Mouse (Mus musculus) intestine, embryonic 14.5 days (tissue): Measurements from ENCODE around the gene Pcsk5. TPM values are rescaled to one million over a fixed set of nuclear protein-coding genes. Genes with fewer than 3 reads are reported as not detected.
A peak's percentile ranks its signal among the peaks of the same experiment; 100 is the strongest.

Experiments used
- ATAC-seq: fragments of 200-750 bp; cut with Nextera tagmentation; replicated peaks from 2 replicates; pipeline ENCODE4 v1.8.0; 2017; ENCODE audit warnings: low read depth, moderate number of reproducible peaks, moderate TSS enrichment, moderate library complexity; ENCODE audit not compliant: low FRiP score, low TSS enrichment
- DNase-seq: peaks from one replicate; pipeline ENCODE4 v3.0.0-alpha.2; 2018; ENCODE audit warnings: low spot score
- H3K27ac ChIP-seq: fragments of 300-500 bp; sonication (generic); 2 replicates; pipeline ENCODE4 v1.5.1; 2014; ENCODE audit warnings: low read depth, mild to moderate bottlenecking, control low read depth
- H3K27me3 ChIP-seq: fragments of 300-500 bp; sonication (generic); replicated peaks from 2 replicates; pipeline ENCODE4 v1.6.1; 2014; ENCODE audit warnings: low read length, control low read depth; ENCODE audit not compliant: control insufficient read depth, insufficient read depth
- H3K36me3 ChIP-seq: fragments of 300-500 bp; sonication (generic); 2 replicates; pipeline ENCODE4 v1.6.1; 2014; ENCODE audit warnings: low read length, control low read depth; ENCODE audit not compliant: control insufficient read depth, insufficient read depth
- H3K4me1 ChIP-seq: fragments of 300-500 bp; sonication (generic); replicated peaks from 2 replicates; pipeline ENCODE4 v1.6.1; 2014; ENCODE audit warnings: low read length, control low read depth, mixed read lengths; ENCODE audit not compliant: control insufficient read depth, insufficient read depth
- H3K4me2 ChIP-seq: fragments of 300-500 bp; sonication (generic); 2 replicates; pipeline ENCODE4 v1.6.1; 2014; ENCODE audit warnings: low read length
- H3K4me3 ChIP-seq: fragments of 300-500 bp; sonication (generic); 2 replicates; pipeline ENCODE4 v1.5.1; 2014; ENCODE audit warnings: low read depth, low read length, control low read depth, mixed read lengths
- H3K9ac ChIP-seq: fragments of 300-500 bp; sonication (generic); 2 replicates; pipeline ENCODE4 v1.6.1; 2014; ENCODE audit warnings: mild to moderate bottlenecking, low read length
- H3K9me3 ChIP-seq: fragments of 300-500 bp; sonication (generic); 2 replicates; pipeline ENCODE4 v1.6.1; 2016; ENCODE audit warnings: low read length, control low read depth; ENCODE audit not compliant: control insufficient read depth
- WGBS: fragments of 180-500 bp; shearing (Covaris S2); extraction: QIAGEN DNeasy Blood & Tissue Kit; methylation state at CpG from one replicate; pipeline ENCODE4 v1.1.7; 2014; 5-methylcytosine and 5-hydroxymethylcytosine counted together
- polyA plus RNA-seq: library from polyadenylated mRNA; unstranded; fragments of >200 nt; fragmentation: Nextera tagmentation; extraction: Ambion mirVana; gene quantifications from 2 replicates; pipeline ENCODE4 v1.2.1, GENCODE M21; 2014

Pcsk5 gene
- polyA plus RNA-seq, 1 experiment from 2014 or later, result 27.4 TPM

DNA sequence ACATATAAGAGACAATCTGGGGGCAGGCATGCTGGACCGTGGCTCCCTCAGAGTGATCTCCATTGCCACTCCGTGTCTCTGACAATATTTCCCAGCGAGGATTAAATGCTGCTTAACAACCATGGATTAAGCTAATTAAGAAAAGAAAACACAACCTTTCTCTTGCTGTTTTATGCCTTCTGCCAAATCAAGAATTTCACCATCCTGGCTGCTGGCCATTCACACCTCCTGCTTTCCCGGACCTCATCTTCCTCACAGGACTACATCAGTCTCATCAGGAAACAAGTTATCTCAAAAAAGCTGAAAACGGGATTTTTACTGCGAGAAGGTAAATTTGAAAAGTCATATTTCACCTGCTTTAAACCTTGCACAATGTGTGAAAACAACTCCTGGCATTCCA is 175.2 kb downstream of the Pcsk5 start:
- Histone ChIP-seq H3K4me2 (no peak overlapping the region), H3K27ac (no peak overlapping the region), H3K9ac (no peak overlapping the region), H3K27me3 (no peaks in the 10 kb centered on the region), H3K36me3 (no peaks in the 10 kb centered on the region), H3K9me3 (no peaks in the 10 kb centered on the region), H3K4me1 (no peaks in the 10 kb centered on the region), H3K4me3 (no peak overlapping the region)
- no peak for DNase-seq
- WGBS, result 88% methylated on average over 6 of the region's 6 CpGs
- no peak for ATAC-seq

DNA sequence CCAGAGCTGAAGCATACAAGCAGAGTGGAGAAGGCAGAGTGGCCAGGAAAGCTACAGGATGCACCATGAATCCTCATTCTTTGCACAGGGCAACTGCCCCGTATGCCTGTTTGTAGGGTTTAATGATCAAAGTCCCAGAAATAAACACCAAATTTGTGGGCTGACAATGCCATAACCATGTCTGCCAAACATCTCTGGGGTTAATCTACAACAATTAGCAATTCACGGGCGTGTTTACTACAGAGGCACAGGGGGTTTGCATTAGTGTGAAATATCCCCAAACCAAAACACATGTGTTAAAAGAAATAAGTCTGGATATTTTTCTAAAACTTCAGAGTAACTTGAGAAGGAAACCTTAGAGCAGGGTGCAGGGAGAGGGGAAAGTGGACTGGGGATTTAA is 178.1 kb downstream of the Pcsk5 start:
- H3K4me2 ChIP-seq, result no peak overlapping the region

DNA sequence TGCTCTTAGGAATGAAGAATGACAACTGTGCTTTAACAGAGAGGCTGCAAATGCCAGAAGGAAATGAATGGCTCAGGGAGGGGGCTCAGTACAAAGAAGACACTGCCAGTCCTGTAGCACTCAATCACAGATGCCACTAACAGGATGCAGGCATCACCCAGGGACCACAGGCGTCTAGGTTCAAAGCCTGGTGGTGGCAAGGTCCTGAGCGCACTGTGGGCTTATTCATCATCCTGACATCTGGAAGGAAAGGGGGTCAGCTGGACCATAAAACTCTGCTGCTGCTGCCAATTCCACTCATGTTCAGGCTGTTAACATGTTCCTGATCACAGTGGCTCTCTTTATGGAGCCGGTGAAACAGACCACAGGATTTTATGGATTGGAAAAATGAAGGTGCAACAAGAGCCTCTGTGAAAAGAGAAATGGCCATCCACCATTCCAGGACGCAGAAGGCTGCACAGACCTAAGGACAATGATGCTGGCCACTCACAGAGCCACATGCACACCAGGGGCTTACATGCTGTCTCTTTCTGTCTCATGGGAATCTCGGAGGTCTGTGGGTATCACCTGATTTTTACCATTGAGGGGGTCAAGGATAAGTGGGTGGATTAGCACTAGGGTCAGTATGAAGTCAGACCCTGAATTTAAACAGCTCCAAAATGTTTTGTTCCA is 186.5 kb downstream of the Pcsk5 start:
- Histone ChIP-seq H3K4me1 (peaks cover 7% of the 10 kb centered on the region; the same call in 1 of the 2 replicates), H3K9ac (no peak overlapping the region), H3K27ac (no peak overlapping the region), H3K36me3 (no peaks in the 10 kb centered on the region), H3K4me3 (no peak overlapping the region), H3K4me2 (no peak overlapping the region), H3K27me3 (no peaks in the 10 kb centered on the region), H3K9me3 (no peaks in the 10 kb centered on the region)
- DNase-seq, result no peak
- WGBS, result 24% methylated on average over 5 of the region's 5 CpGs
- 0 out of 2 replicates have a peak, but pooled peaks have one; percentile 27 for ATAC-seq

More for the DNA sequence above, 178.1 kb downstream of the Pcsk5 start:
- no peak overlapping the region for H3K4me3 ChIP-seq
- DNase-seq (no peak), ATAC-seq (no peak)
- no peaks in the 10 kb centered on the region for H3K4me1 ChIP-seq
- H3K9me3 ChIP-seq, result no peaks in the 10 kb centered on the region
- WGBS, result 66% methylated on average over 3 of the region's 3 CpGs
- H3K27me3 ChIP-seq, result no peaks in the 10 kb centered on the region
- no peak overlapping the region for H3K9ac ChIP-seq
- H3K36me3 ChIP-seq, result no peaks in the 10 kb centered on the region
- no peak overlapping the region for H3K27ac ChIP-seq

DNA sequence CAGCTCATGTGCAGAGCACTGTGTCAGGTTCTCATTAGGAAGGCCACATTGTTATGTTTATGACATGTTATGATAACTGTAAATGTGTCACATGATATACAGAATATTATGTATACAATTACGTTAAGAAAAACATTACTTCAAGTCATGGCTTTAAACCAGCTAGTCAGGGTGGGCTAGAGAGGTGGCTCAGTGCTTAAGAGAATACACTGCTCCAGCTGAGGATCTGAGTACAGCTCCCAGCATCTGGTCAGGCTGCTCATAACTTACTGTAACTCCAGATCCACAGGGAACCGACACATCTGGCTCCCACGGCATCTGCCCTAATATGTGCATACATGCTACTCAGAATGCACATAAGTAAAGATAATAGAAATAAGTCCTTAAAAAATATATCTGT is 187.5 kb downstream of the Pcsk5 start:
- Histone ChIP-seq H3K9ac (no peak overlapping the region), H3K27me3 (no peaks in the 10 kb centered on the region), H3K36me3 (no peaks in the 10 kb centered on the region), H3K9me3 (no peaks in the 10 kb centered on the region), H3K4me2 (no peak overlapping the region), H3K4me1 (peaks cover 7% of the 10 kb centered on the region; the same call in 1 of the 2 replicates), H3K4me3 (no peak overlapping the region), H3K27ac (no peak overlapping the region)
- WGBS, result 44% methylated on average over 3 of the region's 3 CpGs
- no peak for ATAC-seq
- DNase-seq, result no peak

DNA sequence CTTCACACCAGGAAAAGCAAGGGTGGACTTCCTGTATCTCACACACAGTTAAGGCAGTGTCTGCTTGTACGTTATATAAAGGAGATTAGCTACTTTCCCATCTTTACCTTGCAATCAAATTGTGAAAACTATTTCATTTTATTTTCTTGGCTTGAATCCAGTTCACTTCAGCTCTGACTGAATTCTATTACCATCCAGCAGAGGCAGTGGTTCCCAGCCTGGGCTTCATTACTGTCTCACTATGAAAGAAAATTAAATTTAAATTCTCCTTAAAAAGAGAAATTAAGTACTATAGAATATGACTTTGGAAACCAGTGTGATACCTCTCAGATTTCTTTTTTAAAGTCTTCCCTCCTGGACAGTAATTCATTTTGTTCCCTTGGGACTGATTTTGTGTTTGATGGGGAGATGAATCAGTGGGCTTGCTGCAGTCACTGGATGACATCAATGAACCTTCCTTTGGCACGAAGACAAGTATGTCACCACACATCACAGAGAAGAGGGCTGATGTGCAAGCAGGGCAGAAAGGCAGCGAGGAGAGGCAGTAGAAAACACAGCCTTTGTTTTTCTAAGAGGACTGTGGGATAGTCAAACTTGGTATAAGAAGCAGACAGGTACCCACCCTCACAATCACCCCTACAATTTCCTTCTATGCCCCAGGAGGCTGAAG is 194.2 kb downstream of the Pcsk5 start:
- ATAC-seq, result no peak
- H3K9me3 ChIP-seq, result no peaks in the 10 kb centered on the region
- no peak overlapping the region for H3K4me3 ChIP-seq
- no peak overlapping the region for H3K9ac ChIP-seq
- H3K27ac ChIP-seq, result no peak overlapping the region
- H3K36me3 ChIP-seq, result no peaks in the 10 kb centered on the region; the same call in 1 of the 2 replicates
- no peak overlapping the region for H3K4me2 ChIP-seq
- H3K4me1 ChIP-seq, result no peaks in the 10 kb centered on the region
- 65% methylated on average over 3 of the region's 3 CpGs for WGBS
- DNase-seq, result no peak
- no peaks in the 10 kb centered on the region for H3K27me3 ChIP-seq

DNA sequence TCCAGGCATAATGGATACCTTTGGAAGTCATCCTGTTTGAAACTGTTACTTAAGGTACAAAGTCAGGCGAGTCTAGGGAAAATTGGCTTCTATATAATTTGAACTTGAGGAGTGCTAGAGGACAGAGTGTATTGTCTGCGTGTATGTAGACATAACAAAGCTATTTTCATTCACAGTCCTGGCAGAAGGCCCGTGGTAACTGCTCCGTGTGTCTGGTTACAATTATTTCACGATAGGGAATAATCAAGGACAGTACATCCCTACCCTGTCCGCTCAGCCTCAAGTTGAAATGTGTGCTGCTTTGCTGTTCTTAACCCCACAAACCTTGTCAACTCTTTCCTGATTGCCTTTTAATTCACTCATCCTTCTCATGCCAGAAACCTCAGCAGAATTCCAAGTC is 201.4 kb downstream of the Pcsk5 start:
- H3K27me3 ChIP-seq, result no peaks in the 10 kb centered on the region
- 69% methylated on average over 6 of the region's 6 CpGs for WGBS

DNA sequence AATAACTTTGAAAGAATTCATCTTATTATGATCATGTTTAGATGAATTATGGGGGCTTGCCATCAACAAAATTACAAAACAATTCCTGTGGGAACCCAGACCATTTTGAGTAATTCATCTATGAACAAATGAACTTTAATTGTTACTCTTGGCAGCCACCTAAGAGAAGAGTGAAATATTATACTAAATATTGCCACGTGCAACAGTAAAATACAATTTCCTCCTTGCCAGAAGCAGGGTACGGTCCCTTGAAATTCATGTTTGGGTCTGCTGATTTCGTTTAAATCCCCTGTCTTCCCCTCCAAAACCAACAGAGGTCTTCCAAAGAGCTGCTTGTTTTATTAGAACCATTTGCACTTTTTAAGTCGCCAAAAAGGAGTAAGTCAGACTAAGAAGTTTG is 221.8 kb downstream of the Pcsk5 start:
- ATAC-seq (no peak), DNase-seq (no peak)
- WGBS, result 62% methylated on average over 4 of the region's 4 CpGs
- no peak overlapping the region for H3K4me2 ChIP-seq
- H3K27ac ChIP-seq, result no peak overlapping the region
- H3K9ac ChIP-seq, result no peak overlapping the region
- H3K4me1 ChIP-seq, result no peaks in the 10 kb centered on the region
- no peak overlapping the region for H3K4me3 ChIP-seq
- H3K9me3 ChIP-seq, result no peaks in the 10 kb centered on the region
- no peaks in the 10 kb centered on the region for H3K36me3 ChIP-seq
- H3K27me3 ChIP-seq, result no peaks in the 10 kb centered on the region

More for the DNA sequence above, 201.4 kb downstream of the Pcsk5 start:
- H3K4me1 ChIP-seq, result no peaks in the 10 kb centered on the region
- no peaks in the 10 kb centered on the region for H3K36me3 ChIP-seq
- no peak overlapping the region for H3K9ac ChIP-seq
- DNase-seq (no peak), ATAC-seq (no peak)
- H3K27ac ChIP-seq, result no peak overlapping the region
- no peak overlapping the region for H3K4me3 ChIP-seq
- H3K4me2 ChIP-seq, result no peak overlapping the region
- no peaks in the 10 kb centered on the region for H3K9me3 ChIP-seq

DNA sequence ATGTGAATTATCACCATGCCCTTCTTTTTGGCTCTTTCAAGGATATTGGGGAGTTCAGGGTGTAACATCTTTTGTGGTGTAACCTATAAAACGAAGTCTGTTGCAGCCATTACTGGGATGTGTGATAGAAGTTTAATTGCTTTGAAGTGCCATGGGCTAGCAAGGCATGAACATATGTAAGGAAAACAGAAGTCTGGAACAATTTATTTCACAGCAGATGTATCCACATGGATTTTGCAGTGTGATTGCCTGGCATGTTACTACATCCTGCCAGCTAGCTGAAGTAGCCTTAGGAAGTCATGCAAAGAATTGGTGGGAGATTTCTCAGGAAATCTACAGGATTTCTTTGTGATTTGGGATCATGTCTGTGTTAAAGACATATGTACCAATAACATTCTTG is 230.9 kb downstream of the Pcsk5 start:
- ATAC-seq (no peak), DNase-seq (no peak)
- 73% methylated on average over 1 of the region's 1 CpGs for WGBS
- H3K27me3 ChIP-seq, result no peaks in the 10 kb centered on the region
- no peak overlapping the region for H3K4me2 ChIP-seq
- no peak overlapping the region for H3K27ac ChIP-seq
- no peaks in the 10 kb centered on the region for H3K36me3 ChIP-seq
- H3K4me3 ChIP-seq, result no peak overlapping the region
- no peaks in the 10 kb centered on the region for H3K9me3 ChIP-seq
- no peak overlapping the region for H3K9ac ChIP-seq
- H3K4me1 ChIP-seq, result no peaks in the 10 kb centered on the region

DNA sequence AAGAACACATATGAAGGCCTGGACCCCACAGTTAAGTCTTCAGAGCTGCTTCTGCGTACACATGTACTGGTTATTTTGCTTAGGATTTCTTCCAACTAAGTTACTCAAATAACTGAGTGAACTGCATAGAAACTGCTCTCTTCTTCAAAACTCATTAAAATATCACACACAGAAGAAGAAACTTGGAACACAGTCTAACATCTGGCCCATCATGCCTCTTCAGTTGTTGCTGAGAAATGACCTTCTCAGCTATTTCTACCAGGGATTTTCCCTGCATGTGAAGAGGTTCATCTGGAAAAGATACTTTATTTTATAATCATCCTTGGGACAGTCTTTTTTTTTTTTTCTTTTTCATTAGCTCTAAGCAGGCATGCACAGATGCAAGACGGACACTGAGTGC is 231.3 kb downstream of the Pcsk5 start:
- Histone ChIP-seq H3K4me1 (no peaks in the 10 kb centered on the region), H3K9ac (no peak overlapping the region), H3K27ac (no peak overlapping the region), H3K4me3 (no peak overlapping the region), H3K9me3 (no peaks in the 10 kb centered on the region), H3K36me3 (no peaks in the 10 kb centered on the region), H3K27me3 (no peaks in the 10 kb centered on the region), H3K4me2 (no peak overlapping the region)
- WGBS, result 72% methylated on average over 2 of the region's 2 CpGs
- no peak for ATAC-seq
- DNase-seq, result no peak
